Mouse (Mus musculus) right cerebral cortex, adult 18-20 months (tissue): ENCODE measurements around the gene Cxcr4.
"Not testable (repeated sequence)": the region's sequence is repeated elsewhere in the genome, so short reads cannot be mapped to it uniquely, and the experiment has no call there.

ENCODE experiments used
- DNase-seq: peaks from one replicate; pipeline ENCODE4 v3.0.0; 2022; ENCODE audit warnings: mixed read lengths

Gene Cxcr4

GRCm38 (mm10) chr1:128597209-128597782 lies 5.2 kb upstream of the Cxcr4 start:
- no peak for DNase-seq

GRCm38 (mm10) chr1:128595528-128595927 lies 3.4 kb upstream of the Cxcr4 start:
- no peak for DNase-seq

- no peak for DNase-seq
These were observed 3.0 kb upstream of the Cxcr4 start for GRCm38 (mm10) chr1:128595105-128595420.

- DNase-seq, result no peak
These were observed 2.4 kb upstream of the Cxcr4 start for GRCm38 (mm10) chr1:128594353-128595104.

- DNase-seq, result peak; percentile 64
These were observed 938 bp upstream of the Cxcr4 start for GRCm38 (mm10) chr1:128592961-128593501.

GRCm38 (mm10) chr1:128591721-128592210 lies 327 bp downstream of the Cxcr4 start:
- no peak for DNase-seq

- DNase-seq, result peak; percentile 13
These were observed 1.0 kb downstream of the Cxcr4 start for GRCm38 (mm10) chr1:128590816-128591720.

- DNase-seq, result no peak
These were observed 2.1 kb downstream of the Cxcr4 start for GRCm38 (mm10) chr1:128590011-128590410.

- no peak for DNase-seq
These were observed 2.6 kb downstream of the Cxcr4 start for GRCm38 (mm10) chr1:128589488-128589887.

GRCm38 (mm10) chr1:128588337-128588736 lies 3.8 kb downstream of the Cxcr4 start:
- DNase-seq, result no peak

GRCm38 (mm10) chr1:128586928-128587780 lies 4.9 kb downstream of the Cxcr4 start:
- no peak for DNase-seq

GRCm38 (mm10) chr1:128586162-128586927 lies 5.7 kb downstream of the Cxcr4 start:
- no peak for DNase-seq

GRCm38 (mm10) chr1:128585396-128586161 lies 6.5 kb downstream of the Cxcr4 start:
- DNase-seq, result no peak

- not testable (repeated sequence) for DNase-seq
These were observed 7.4 kb downstream of the Cxcr4 start for GRCm38 (mm10) chr1:128584716-128585115.

- DNase-seq, result no peak
These were observed 8.7 kb downstream of the Cxcr4 start for GRCm38 (mm10) chr1:128583279-128583872.

GRCm38 (mm10) chr1:128580321-128580720 lies 11.8 kb downstream of the Cxcr4 start:
- DNase-seq, result no peak

- no peak for DNase-seq
These were observed 13.6 kb downstream of the Cxcr4 start for GRCm38 (mm10) chr1:128578454-128578853.

- no peak for DNase-seq
These were observed 17.0 kb downstream of the Cxcr4 start for GRCm38 (mm10) chr1:128575096-128575495.

- no peak for DNase-seq
These were observed 21.1 kb downstream of the Cxcr4 start for GRCm38 (mm10) chr1:128571033-128571432.

GRCm38 (mm10) chr1:128569992-128570648 lies 22.0 kb downstream of the Cxcr4 start:
- DNase-seq, result no peak
